Mouse (Mus musculus) E14TG2a.4 (cell line): ENCODE data around the gene Fbrsl1.
A peak's percentile ranks its signal among the peaks of the same experiment; 100 is the strongest.

ENCODE experiments used
- H3K27me3 ChIP-seq: 2 replicates; pipeline ENCODE4 v1.6.1; 2014; ENCODE audit warnings: low read length, control low read depth; ENCODE audit not compliant: insufficient read depth
- H3K36me3 ChIP-seq: 2 replicates; pipeline ENCODE4 v1.6.1; 2014; ENCODE audit warnings: low read length, control low read depth; ENCODE audit not compliant: insufficient read depth
- H3K4me1 ChIP-seq: replicated peaks from 2 replicates; pipeline ENCODE4 v1.6.1; 2014; ENCODE audit warnings: low read depth, low read length, control low read depth
- H3K4me3 ChIP-seq: replicated peaks from 2 replicates; pipeline ENCODE4 v1.5.1; 2014; ENCODE audit warnings: mild to moderate bottlenecking, low read length
- H3K9me3 ChIP-seq: 2 replicates; pipeline ENCODE4 v1.6.1; 2014; ENCODE audit warnings: low read length, control low read depth
- CTCF ChIP-seq: conservative IDR thresholded peaks from 2 replicates; pipeline ENCODE4 v1.5.1; 2014; ENCODE audit warnings: low read length
- NANOG ChIP-seq: IDR thresholded peaks from 2 replicates; pipeline ENCODE4 v1.6.1; 2014; ENCODE audit warnings: borderline replicate concordance, low read length, mixed read lengths
- POU5F1 ChIP-seq: IDR thresholded peaks from 2 replicates; pipeline ENCODE4 v1.6.1; 2014; ENCODE audit warnings: low read length, borderline replicate concordance

Gene Fbrsl1

GRCm38 (mm10) chr5:110415022-110415421 is 33.3 kb downstream of the Fbrsl1 start:
- H3K36me3 ChIP-seq: peaks cover 80% of the 10 kb centered on the region
- H3K4me3 ChIP-seq: no peak overlapping the region
- H3K27me3 ChIP-seq: no peaks in the 10 kb centered on the region
- no peaks in the 10 kb centered on the region for H3K9me3 ChIP-seq
- TF ChIP-seq POU5F1 (no peak), CTCF (no peak), NANOG (no peak)
- peaks cover 69% of the 10 kb centered on the region for H3K4me1 ChIP-seq

DNA sequence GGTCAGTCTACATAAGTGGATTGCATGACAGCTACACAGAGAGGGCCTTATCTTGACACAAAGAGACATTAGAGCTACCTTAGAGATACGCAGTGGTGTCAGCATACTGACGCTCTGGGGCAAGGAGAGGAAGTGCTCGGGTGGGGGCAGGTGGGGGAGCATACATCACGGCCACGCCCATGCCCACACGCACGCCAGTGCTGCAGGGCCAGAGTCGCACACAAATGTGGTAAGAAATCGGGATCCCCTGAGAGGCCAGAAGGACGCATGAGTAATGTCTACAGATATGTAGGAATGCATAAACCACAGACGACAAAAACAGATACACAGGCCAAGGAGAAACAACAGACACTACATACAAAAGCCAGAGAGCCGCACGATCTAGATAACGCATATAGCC is 35.3 kb downstream of the Fbrsl1 start:
- Histone ChIP-seq H3K9me3 (no peaks in the 10 kb centered on the region), H3K27me3 (no peaks in the 10 kb centered on the region), H3K36me3 (peaks cover 80% of the 10 kb centered on the region), H3K4me1 (peaks cover 53% of the 10 kb centered on the region), H3K4me3 (no peak overlapping the region)
- no peak for TF ChIP-seq POU5F1
- no peak for TF ChIP-seq CTCF
- no peak for TF ChIP-seq NANOG

GRCm38 (mm10) chr5:110410386-110410785 is 37.9 kb downstream of the Fbrsl1 start:
- Histone ChIP-seq H3K36me3 (peaks cover 78% of the 10 kb centered on the region), H3K9me3 (no peaks in the 10 kb centered on the region), H3K4me1 (peaks cover 45% of the 10 kb centered on the region), H3K27me3 (no peaks in the 10 kb centered on the region), H3K4me3 (no peak overlapping the region)
- TF ChIP-seq CTCF (no peak), POU5F1 (no peak), NANOG (no peak)

- Histone ChIP-seq H3K27me3 (no peaks in the 10 kb centered on the region), H3K4me3 (no peak overlapping the region), H3K4me1 (peaks cover 45% of the 10 kb centered on the region), H3K36me3 (peaks cover 73% of the 10 kb centered on the region), H3K9me3 (no peaks in the 10 kb centered on the region)
- TF ChIP-seq CTCF (no peak), POU5F1 (no peak), NANOG (no peak)
These were observed 39.3 kb downstream of the Fbrsl1 start for GRCm38 (mm10) chr5:110408967-110409366.

- peak overlapping the region; percentile 29; the same call in 1 of the 2 replicates for H3K4me3 ChIP-seq
- TF ChIP-seq POU5F1: no peak
- no peak for TF ChIP-seq CTCF
- no peak for TF ChIP-seq NANOG
- no peaks in the 10 kb centered on the region for H3K27me3 ChIP-seq
- peaks cover 71% of the 10 kb centered on the region for H3K36me3 ChIP-seq
- no peaks in the 10 kb centered on the region for H3K9me3 ChIP-seq
- peaks cover 48% of the 10 kb centered on the region for H3K4me1 ChIP-seq
These were observed 42.1 kb downstream of the Fbrsl1 start for GRCm38 (mm10) chr5:110406065-110406714.

- Histone ChIP-seq H3K4me3 (no peak overlapping the region), H3K9me3 (no peaks in the 10 kb centered on the region), H3K27me3 (no peaks in the 10 kb centered on the region), H3K4me1 (peaks cover 51% of the 10 kb centered on the region), H3K36me3 (peaks cover 65% of the 10 kb centered on the region)
- TF ChIP-seq NANOG (no peak), CTCF (no peak), POU5F1 (no peak)
These were observed 44.4 kb downstream of the Fbrsl1 start for GRCm38 (mm10) chr5:110403931-110404330.

- no peak for TF ChIP-seq NANOG
- TF ChIP-seq POU5F1: no peak
- TF ChIP-seq CTCF: no peak
- Histone ChIP-seq H3K4me3 (no peak overlapping the region), H3K27me3 (no peaks in the 10 kb centered on the region), H3K36me3 (peaks cover 61% of the 10 kb centered on the region), H3K4me1 (peaks cover 56% of the 10 kb centered on the region), H3K9me3 (no peaks in the 10 kb centered on the region)
These were observed 45.7 kb downstream of the Fbrsl1 start for GRCm38 (mm10) chr5:110402557-110402956.

DNA sequence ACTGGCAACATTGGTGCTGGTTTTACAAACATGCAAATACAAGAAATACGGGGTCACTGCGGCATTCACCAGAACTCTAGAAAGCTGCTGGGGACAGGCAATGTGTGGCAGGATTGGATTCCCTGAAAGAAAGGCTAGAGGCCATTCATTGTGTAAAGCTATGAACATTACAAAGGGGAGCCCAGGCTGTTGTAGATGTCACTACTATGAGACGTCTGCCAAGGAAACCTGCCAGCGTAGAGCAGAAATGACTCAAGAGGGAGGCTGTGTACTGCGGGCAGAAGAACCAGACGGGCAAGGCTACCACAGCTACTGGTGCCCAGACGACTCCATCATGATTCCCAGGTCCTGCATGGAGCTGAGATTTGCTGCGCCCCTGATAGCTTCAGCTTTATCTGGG is 47.2 kb downstream of the Fbrsl1 start:
- H3K4me1 ChIP-seq: peaks cover 41% of the 10 kb centered on the region
- no peaks in the 10 kb centered on the region for H3K9me3 ChIP-seq
- H3K27me3 ChIP-seq: no peaks in the 10 kb centered on the region
- peaks cover 66% of the 10 kb centered on the region for H3K36me3 ChIP-seq
- no peak for TF ChIP-seq POU5F1
- TF ChIP-seq NANOG: no peak
- H3K4me3 ChIP-seq: no peak overlapping the region

DNA sequence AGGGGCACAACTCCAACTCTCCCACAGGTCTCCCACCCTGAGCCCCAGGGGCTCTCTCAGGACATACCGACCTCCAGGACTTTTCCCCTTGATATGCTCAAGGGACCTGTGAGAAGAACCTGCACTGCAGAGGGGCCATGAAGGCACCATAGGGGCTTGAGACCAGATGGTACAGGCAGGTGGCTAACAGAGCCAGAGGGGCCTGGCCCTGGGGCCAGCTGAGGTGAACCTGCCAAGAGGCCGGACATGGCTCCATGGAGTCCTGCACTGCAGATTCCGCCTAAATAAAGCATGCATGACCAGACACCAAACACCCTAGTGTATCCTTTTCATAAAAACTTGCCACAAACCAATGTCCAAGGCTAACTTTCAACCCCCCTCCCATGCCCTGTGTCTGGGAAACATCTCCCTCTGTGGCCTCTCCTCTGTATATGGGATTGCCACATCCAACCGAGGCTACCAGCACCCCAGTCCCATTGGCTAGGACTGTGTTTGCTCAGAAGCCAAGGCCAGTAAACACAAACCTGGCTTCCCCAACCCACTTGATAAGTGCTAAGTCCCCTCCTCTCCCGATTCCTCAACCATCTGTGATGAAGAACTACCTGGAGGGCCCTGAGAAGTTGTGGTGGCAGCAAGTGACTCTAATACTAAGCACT is 53.2 kb downstream of the Fbrsl1 start:
- Histone ChIP-seq H3K4me1 (peaks cover 12% of the 10 kb centered on the region; the same call in 1 of the 2 replicates), H3K36me3 (peaks cover 87% of the 10 kb centered on the region), H3K4me3 (no peak overlapping the region), H3K9me3 (no peaks in the 10 kb centered on the region), H3K27me3 (no peaks in the 10 kb centered on the region)
- TF ChIP-seq NANOG: no peak
- TF ChIP-seq CTCF: no peak
- TF ChIP-seq POU5F1: no peak
